Mouse (Mus musculus): ENCODE data around the gene Ago1.

Ago1 gene

GRCm38 (mm10) chr4:126468285-126468901 is at the start of gene Ago1:
TSS of gene Ago1 (minus strand) at chr4:126468583.
- in situ Hi-C loops (cut with MboI): no loop called here

- in situ Hi-C loops (cut with MboI): no loop called here
Measured at GRCm38 (mm10) chr4:126512308-126513066, 44.1 kb upstream of the Ago1 start.

GRCm38 (mm10) chr4:126511013-126511412 is 42.6 kb upstream of the Ago1 start:
- in situ Hi-C loops (cut with MboI): no loop called here

- in situ Hi-C loops (cut with MboI): no loop called here
Measured at GRCm38 (mm10) chr4:126509072-126509471, 40.7 kb upstream of the Ago1 start.

- in situ Hi-C loops (cut with MboI): no loop called here
Measured at GRCm38 (mm10) chr4:126508110-126508899, 39.9 kb upstream of the Ago1 start.

- in situ Hi-C loops (cut with MboI): no loop called here
Measured at GRCm38 (mm10) chr4:126502977-126503309, 34.6 kb upstream of the Ago1 start.

DNA sequence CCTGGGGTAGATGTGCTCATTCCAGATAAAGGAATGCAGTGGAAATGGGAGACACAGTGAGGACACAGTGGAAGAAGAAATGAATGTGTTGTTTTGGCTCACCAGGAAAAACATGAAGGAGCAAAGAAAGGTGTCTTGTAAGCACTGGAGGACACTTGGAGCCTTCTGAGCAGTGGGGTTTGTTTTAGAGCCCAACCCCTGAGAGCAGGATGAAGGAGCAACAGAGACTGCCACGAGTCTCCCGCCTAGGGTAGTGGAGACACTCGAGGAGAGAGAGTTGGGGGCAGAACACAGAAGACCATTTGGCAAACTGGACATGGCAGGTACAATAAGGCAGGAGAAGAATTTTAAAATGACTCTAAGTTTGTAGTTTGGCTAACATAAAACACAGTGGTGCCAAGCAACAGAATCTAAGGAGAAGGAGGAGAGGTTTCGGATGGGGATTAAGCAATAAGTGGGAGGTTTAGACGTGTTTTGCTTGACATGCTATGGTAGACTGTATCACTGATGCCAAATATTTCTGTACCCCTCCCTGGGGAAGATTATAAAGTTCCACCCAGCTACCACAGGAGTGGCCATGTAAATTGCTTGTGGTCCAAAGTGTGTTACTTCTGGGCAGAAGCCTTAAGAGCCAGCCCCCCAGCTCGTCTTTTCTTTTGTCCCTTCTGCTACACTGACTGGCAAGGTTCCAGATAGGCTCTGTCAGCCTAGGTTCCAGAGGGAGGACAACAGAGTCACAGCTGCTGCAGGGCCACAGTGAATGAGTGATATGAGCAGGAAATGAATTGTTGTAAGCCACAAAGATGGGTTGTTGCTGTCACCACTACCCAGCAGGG is 34.0 kb upstream of the Ago1 start:
- in situ Hi-C loops (cut with MboI): no loop called here

- in situ Hi-C loops (cut with MboI): no loop called here
Measured at GRCm38 (mm10) chr4:126498601-126499000, 30.2 kb upstream of the Ago1 start.

GRCm38 (mm10) chr4:126496963-126497362 is 28.6 kb upstream of the Ago1 start:
- in situ Hi-C loops (cut with MboI): no loop called here

DNA sequence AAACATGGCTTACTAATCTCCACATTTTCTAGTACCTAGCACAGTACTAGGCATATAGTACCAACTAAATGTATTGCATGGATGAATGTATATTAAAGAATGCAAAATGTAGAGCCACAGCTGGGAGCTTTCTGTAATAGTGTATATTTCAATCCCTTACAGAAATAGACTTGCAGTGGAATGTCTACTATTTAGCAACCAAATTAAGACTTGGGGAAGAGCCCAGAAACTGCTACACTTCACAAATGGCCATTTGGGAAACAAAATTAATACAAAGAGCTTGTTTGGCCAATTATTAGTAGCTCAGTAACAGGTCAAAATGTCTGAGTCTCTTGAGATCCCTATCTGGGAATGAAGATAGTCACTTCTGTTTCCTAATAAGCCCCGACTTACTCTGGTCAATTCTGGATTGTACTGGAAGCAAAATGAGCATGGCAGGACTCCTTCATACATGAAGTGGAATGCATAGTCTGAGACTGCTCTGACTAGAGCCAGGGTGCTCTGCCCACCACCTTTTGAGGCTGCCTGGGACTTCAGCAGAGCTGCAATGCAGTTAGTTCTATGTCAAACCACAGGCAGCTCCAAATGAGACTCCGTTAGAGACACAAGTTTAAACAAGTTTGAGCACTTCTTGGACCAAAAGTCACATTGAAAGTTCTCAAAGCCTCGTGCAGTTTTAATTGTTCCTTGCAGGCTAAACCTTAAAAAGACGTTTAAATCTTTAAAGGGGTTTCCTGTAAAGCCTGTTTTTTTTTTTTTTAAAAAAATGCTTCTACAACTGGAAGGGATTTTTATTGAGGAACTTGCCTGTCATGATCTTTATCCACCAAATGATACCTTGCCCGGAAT is 27.8 kb upstream of the Ago1 start:
- in situ Hi-C loops (cut with MboI): no loop called here

GRCm38 (mm10) chr4:126495453-126495852 is 27.1 kb upstream of the Ago1 start:
- in situ Hi-C loops (cut with MboI): no loop called here

GRCm38 (mm10) chr4:126493416-126493815 is 25.0 kb upstream of the Ago1 start:
- in situ Hi-C loops (cut with MboI): no loop called here

DNA sequence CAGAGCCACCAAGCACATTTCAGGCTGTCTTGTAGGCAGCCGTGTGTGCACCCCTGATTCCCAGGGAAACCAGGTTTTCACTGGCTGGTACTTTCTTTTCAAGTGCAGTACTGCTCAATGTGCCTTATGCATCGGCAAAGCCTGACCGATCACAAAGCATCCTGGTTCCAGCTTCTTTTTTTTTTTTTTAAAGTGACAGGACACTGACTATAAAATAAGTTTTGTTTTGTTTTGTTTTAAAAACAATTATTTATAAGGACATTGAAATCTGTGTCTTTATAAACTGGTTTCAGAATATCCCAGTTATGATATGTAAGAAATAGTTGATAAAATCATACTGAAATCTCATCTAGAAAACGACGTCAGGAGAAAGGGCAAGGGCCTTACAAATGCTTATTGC is 23.6 kb upstream of the Ago1 start:
- in situ Hi-C loops (cut with MboI): no loop called here

GRCm38 (mm10) chr4:126490726-126491125 is 22.3 kb upstream of the Ago1 start:
- in situ Hi-C loops (cut with MboI): no loop called here

GRCm38 (mm10) chr4:126489811-126490210 is 21.4 kb upstream of the Ago1 start:
- in situ Hi-C loops (cut with MboI): no loop called here

DNA sequence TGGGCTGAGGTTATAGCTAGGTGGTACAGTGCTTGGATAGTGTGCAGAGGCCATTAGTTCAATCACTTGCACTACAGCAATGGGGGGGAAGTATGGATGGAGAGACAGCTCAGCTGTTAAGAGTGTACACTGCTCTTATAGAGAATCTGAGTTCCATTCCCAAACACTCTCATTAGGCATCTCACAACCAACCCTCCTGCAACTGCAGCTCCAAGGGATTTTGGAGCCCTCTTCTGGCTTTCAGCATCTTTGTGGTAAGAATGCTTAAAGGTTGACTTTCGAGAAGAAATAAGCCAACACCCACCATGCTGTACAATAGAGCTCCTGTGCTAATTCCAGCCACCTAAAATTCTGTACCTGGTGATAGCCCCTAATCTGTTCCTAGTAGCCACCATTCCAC is 17.8 kb upstream of the Ago1 start:
- in situ Hi-C loops (cut with MboI): no loop called here

DNA sequence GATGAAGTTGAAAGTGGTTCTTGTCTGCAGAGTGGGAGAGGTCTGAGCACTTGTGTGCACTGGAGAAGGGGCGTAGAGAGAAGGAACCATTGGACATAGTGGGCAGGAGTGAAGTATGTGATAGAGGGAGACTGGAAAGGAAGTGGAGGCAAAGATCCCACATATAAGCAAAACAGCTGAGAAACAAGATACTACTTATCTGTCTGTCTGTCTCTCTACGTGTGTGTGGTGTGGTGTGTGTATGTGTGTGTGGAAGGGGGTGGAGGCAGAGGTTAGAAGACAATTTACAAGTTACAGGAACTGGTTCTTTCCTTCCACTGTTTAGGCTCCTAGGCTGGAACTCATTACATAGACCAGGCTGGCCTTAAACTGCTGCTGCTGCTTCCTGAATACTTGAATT is 16.7 kb upstream of the Ago1 start:
- in situ Hi-C loops (cut with MboI): no loop called here

DNA sequence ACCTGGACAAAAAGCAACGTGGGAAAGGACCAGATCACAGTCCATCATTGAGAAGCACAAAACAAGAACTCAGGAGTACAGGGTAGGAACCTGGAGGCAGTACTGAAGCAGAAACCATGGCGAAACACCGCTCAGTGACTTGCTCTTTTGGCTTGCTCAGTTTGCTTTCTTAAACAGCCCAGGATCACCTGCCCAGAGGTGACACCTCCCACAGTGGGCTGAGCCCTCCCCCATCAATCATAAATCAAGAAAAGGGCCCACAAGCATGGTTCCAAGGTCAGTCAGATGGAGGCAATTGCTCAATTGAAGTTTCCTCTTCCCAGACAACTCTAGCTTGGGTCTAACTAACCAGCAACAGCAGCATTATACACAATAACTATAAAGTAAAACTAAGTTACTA is 15.5 kb upstream of the Ago1 start:
- in situ Hi-C loops (cut with MboI): no loop called here

- in situ Hi-C loops (cut with MboI): no loop called here
Measured at GRCm38 (mm10) chr4:126482951-126483350, 14.6 kb upstream of the Ago1 start.

DNA sequence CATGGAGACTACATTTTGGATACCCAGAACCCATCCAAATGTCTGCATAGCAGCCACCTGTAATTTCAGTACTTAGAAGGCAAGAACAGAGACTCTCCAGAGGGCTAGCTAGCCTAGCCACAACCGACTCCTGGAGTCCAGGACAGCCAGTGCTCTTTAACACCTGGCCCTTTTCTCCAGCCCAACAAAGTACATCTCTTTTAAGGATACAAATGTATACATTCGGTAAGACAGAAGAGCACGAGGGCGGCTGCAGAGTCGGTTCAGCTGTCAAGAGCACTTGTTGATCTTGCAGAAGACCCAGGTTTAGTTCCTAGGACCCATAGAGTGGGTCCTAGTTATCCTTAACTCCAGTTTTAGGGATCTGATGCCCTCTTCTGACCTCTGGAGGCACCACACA is 13.1 kb upstream of the Ago1 start:
- in situ Hi-C loops (cut with MboI): no loop called here

DNA sequence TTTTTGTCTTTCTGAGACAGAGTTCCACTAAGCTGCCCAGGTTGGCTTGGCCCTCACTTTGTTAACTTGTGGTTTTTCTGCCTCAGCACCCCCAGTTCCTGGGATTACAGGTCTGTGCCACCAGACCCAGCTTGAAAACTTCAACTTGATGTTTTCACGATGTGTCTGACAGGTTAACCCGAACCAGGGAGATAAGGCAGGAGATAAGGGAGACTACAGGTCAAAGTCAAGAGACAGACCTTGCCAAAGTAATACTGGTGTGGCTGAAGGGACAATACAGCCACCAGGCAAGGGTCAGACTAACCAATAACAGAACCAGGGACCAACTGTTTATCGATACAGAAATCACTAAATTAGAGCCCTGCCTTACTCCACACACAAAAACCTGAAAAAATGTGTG is 11.9 kb upstream of the Ago1 start:
- in situ Hi-C loops (cut with MboI): no loop called here
